Mouse (Mus musculus): ENCODE results near the gene Tk2. TPM values are rescaled to one million over a fixed set of nuclear protein-coding genes. Genes with fewer than 3 reads are reported as not detected.
A peak's percentile ranks its signal among the peaks of the same experiment; 100 is the strongest.

Tk2 gene
- polyA plus RNA-seq, 1 experiment from 2014 or later: 19.8 TPM

- Histone ChIP-seq H3K9ac (replicated peaks; ENCODE audit: low read depth, low read length) (no peak overlapping the region), H3K4me1 (ENCODE audit: control insufficient read depth, insufficient read depth, low read length) (no peaks in the 10 kb centered on the region), H3K9me3 (ENCODE audit: control insufficient read depth, low read depth, low read length) (no peaks in the 10 kb centered on the region), H3K27ac (ENCODE audit: low read length) (no peak overlapping the region), H3K27me3 (ENCODE audit: control insufficient read depth, insufficient read depth, low read length) (no peaks in the 10 kb centered on the region), H3K36me3 (ENCODE audit: control insufficient read depth, insufficient read depth, low read length) (no peaks in the 10 kb centered on the region), H3K4me3 (ENCODE audit: low read depth, low read length) (no peak overlapping the region), H3K4me2 (replicated peaks; ENCODE audit: low read depth, low read length) (no peak overlapping the region)
- no peak for ATAC-seq (ENCODE audit: insufficient number of reproducible peaks, insufficient read depth, low FRiP score, low read depth)
- WGBS: 53% methylated on average over 3 of the region's 3 CpGs
Measured at GRCm38 (mm10) chr8:104205292-104205691, 43.1 kb downstream of the Tk2 start.

- 90% methylated on average over 4 of the region's 4 CpGs for WGBS
- no peak for ATAC-seq (ENCODE audit: insufficient number of reproducible peaks, insufficient read depth, low FRiP score, low read depth)
- no peaks in the 10 kb centered on the region for H3K36me3 ChIP-seq (ENCODE audit: control insufficient read depth, insufficient read depth, low read length)
- H3K4me1 ChIP-seq (ENCODE audit: control insufficient read depth, insufficient read depth, low read length): no peaks in the 10 kb centered on the region
- H3K27ac ChIP-seq (ENCODE audit: low read length): no peak overlapping the region
- no peak overlapping the region for H3K4me2 ChIP-seq (replicated peaks; ENCODE audit: low read depth, low read length)
- H3K4me3 ChIP-seq (ENCODE audit: low read depth, low read length): no peak overlapping the region
- H3K27me3 ChIP-seq (ENCODE audit: control insufficient read depth, insufficient read depth, low read length): no peaks in the 10 kb centered on the region
- H3K9me3 ChIP-seq (ENCODE audit: control insufficient read depth, low read depth, low read length): no peaks in the 10 kb centered on the region
- no peak overlapping the region for H3K9ac ChIP-seq (replicated peaks; ENCODE audit: low read depth, low read length)
Measured at GRCm38 (mm10) chr8:104202320-104202719, 46.0 kb downstream of the Tk2 start.

GRCm38 (mm10) chr8:104201622-104202021, 46.7 kb downstream of the Tk2 start:
- H3K4me3 ChIP-seq (ENCODE audit: low read depth, low read length): no peak overlapping the region
- no peak overlapping the region for H3K27ac ChIP-seq (ENCODE audit: low read length)
- H3K36me3 ChIP-seq (ENCODE audit: control insufficient read depth, insufficient read depth, low read length): no peaks in the 10 kb centered on the region
- WGBS: 78% methylated on average over 3 of the region's 3 CpGs
- H3K4me1 ChIP-seq (ENCODE audit: control insufficient read depth, insufficient read depth, low read length): no peaks in the 10 kb centered on the region
- ATAC-seq (ENCODE audit: insufficient number of reproducible peaks, insufficient read depth, low FRiP score, low read depth): no peak
- H3K4me2 ChIP-seq (replicated peaks; ENCODE audit: low read depth, low read length): no peak overlapping the region
- H3K27me3 ChIP-seq (ENCODE audit: control insufficient read depth, insufficient read depth, low read length): no peaks in the 10 kb centered on the region
- H3K9me3 ChIP-seq (ENCODE audit: control insufficient read depth, low read depth, low read length): no peaks in the 10 kb centered on the region
- H3K9ac ChIP-seq (replicated peaks; ENCODE audit: low read depth, low read length): no peak overlapping the region

GRCm38 (mm10) chr8:104199802-104200201, 48.6 kb downstream of the Tk2 start:
- Histone ChIP-seq H3K4me3 (ENCODE audit: low read depth, low read length) (no peak overlapping the region), H3K9me3 (ENCODE audit: control insufficient read depth, low read depth, low read length) (no peaks in the 10 kb centered on the region), H3K9ac (replicated peaks; ENCODE audit: low read depth, low read length) (no peak overlapping the region), H3K27ac (ENCODE audit: low read length) (no peak overlapping the region), H3K36me3 (ENCODE audit: control insufficient read depth, insufficient read depth, low read length) (no peaks in the 10 kb centered on the region), H3K4me1 (ENCODE audit: control insufficient read depth, insufficient read depth, low read length) (no peaks in the 10 kb centered on the region), H3K4me2 (replicated peaks; ENCODE audit: low read depth, low read length) (no peak overlapping the region), H3K27me3 (ENCODE audit: control insufficient read depth, insufficient read depth, low read length) (no peaks in the 10 kb centered on the region)
- WGBS: 75% methylated on average over 5 of the region's 5 CpGs
- no peak for ATAC-seq (ENCODE audit: insufficient number of reproducible peaks, insufficient read depth, low FRiP score, low read depth)

GRCm38 (mm10) chr8:104191496-104191895, 56.9 kb downstream of the Tk2 start:
- H3K27ac ChIP-seq (ENCODE audit: low read length): no peak overlapping the region
- H3K36me3 ChIP-seq (ENCODE audit: control insufficient read depth, insufficient read depth, low read length): no peaks in the 10 kb centered on the region
- H3K4me2 ChIP-seq (replicated peaks; ENCODE audit: low read depth, low read length): 0 out of 2 replicates have a peak overlapping the region, but pooled peaks have one; percentile 1
- peak; percentile 61; the same call in 1 of the 2 replicates for ATAC-seq (ENCODE audit: insufficient number of reproducible peaks, insufficient read depth, low FRiP score, low read depth)
- no peaks in the 10 kb centered on the region for H3K9me3 ChIP-seq (ENCODE audit: control insufficient read depth, low read depth, low read length)
- peaks cover 6% of the 10 kb centered on the region; the same call in 1 of the 2 replicates for H3K4me1 ChIP-seq (ENCODE audit: control insufficient read depth, insufficient read depth, low read length)
- H3K4me3 ChIP-seq (ENCODE audit: low read depth, low read length): no peak overlapping the region
- no peak overlapping the region for H3K9ac ChIP-seq (replicated peaks; ENCODE audit: low read depth, low read length)
- WGBS: 9% methylated on average over 11 of the region's 11 CpGs
- no peaks in the 10 kb centered on the region for H3K27me3 ChIP-seq (ENCODE audit: control insufficient read depth, insufficient read depth, low read length)

GRCm38 (mm10) chr8:104190777-104191468, 57.4 kb downstream of the Tk2 start:
- H3K9me3 ChIP-seq (ENCODE audit: control insufficient read depth, low read depth, low read length): no peaks in the 10 kb centered on the region
- WGBS: 61% methylated on average over 6 of the region's 6 CpGs
- no peaks in the 10 kb centered on the region for H3K36me3 ChIP-seq (ENCODE audit: control insufficient read depth, insufficient read depth, low read length)
- H3K4me1 ChIP-seq (ENCODE audit: control insufficient read depth, insufficient read depth, low read length): peaks cover 6% of the 10 kb centered on the region; the same call in 1 of the 2 replicates
- no peak overlapping the region for H3K27ac ChIP-seq (ENCODE audit: low read length)
- H3K27me3 ChIP-seq (ENCODE audit: control insufficient read depth, insufficient read depth, low read length): no peaks in the 10 kb centered on the region
- no peak overlapping the region for H3K4me3 ChIP-seq (ENCODE audit: low read depth, low read length)
- no peak overlapping the region for H3K4me2 ChIP-seq (replicated peaks; ENCODE audit: low read depth, low read length)
- H3K9ac ChIP-seq (replicated peaks; ENCODE audit: low read depth, low read length): no peak overlapping the region
- no peak for ATAC-seq (ENCODE audit: insufficient number of reproducible peaks, insufficient read depth, low FRiP score, low read depth)

- Histone ChIP-seq H3K27me3 (ENCODE audit: control insufficient read depth, insufficient read depth, low read length) (no peaks in the 10 kb centered on the region), H3K36me3 (ENCODE audit: control insufficient read depth, insufficient read depth, low read length) (no peaks in the 10 kb centered on the region), H3K9ac (replicated peaks; ENCODE audit: low read depth, low read length) (no peak overlapping the region), H3K9me3 (ENCODE audit: control insufficient read depth, low read depth, low read length) (no peaks in the 10 kb centered on the region), H3K27ac (ENCODE audit: low read length) (no peak overlapping the region), H3K4me1 (ENCODE audit: control insufficient read depth, insufficient read depth, low read length) (peaks cover 6% of the 10 kb centered on the region; the same call in 1 of the 2 replicates), H3K4me2 (replicated peaks; ENCODE audit: low read depth, low read length) (no peak overlapping the region), H3K4me3 (ENCODE audit: low read depth, low read length) (no peak overlapping the region)
- ATAC-seq (ENCODE audit: insufficient number of reproducible peaks, insufficient read depth, low FRiP score, low read depth): no peak
- 63% methylated on average over 5 of the region's 5 CpGs for WGBS
Measured at GRCm38 (mm10) chr8:104188459-104188858, 59.9 kb downstream of the Tk2 start.

GRCm38 (mm10) chr8:104187622-104188021, 60.7 kb downstream of the Tk2 start:
- Histone ChIP-seq H3K27me3 (ENCODE audit: control insufficient read depth, insufficient read depth, low read length) (no peaks in the 10 kb centered on the region), H3K4me1 (ENCODE audit: control insufficient read depth, insufficient read depth, low read length) (peaks cover 6% of the 10 kb centered on the region; the same call in 1 of the 2 replicates), H3K4me3 (ENCODE audit: low read depth, low read length) (no peak overlapping the region), H3K9me3 (ENCODE audit: control insufficient read depth, low read depth, low read length) (no peaks in the 10 kb centered on the region), H3K36me3 (ENCODE audit: control insufficient read depth, insufficient read depth, low read length) (no peaks in the 10 kb centered on the region), H3K4me2 (replicated peaks; ENCODE audit: low read depth, low read length) (no peak overlapping the region), H3K27ac (ENCODE audit: low read length) (no peak overlapping the region), H3K9ac (replicated peaks; ENCODE audit: low read depth, low read length) (no peak overlapping the region)
- ATAC-seq (ENCODE audit: insufficient number of reproducible peaks, insufficient read depth, low FRiP score, low read depth): no peak
- WGBS: 86% methylated on average over 6 of the region's 6 CpGs

- Histone ChIP-seq H3K9ac (replicated peaks; ENCODE audit: low read depth, low read length) (no peak overlapping the region), H3K27ac (ENCODE audit: low read length) (no peak overlapping the region), H3K4me3 (ENCODE audit: low read depth, low read length) (no peak overlapping the region), H3K9me3 (ENCODE audit: control insufficient read depth, low read depth, low read length) (no peaks in the 10 kb centered on the region), H3K36me3 (ENCODE audit: control insufficient read depth, insufficient read depth, low read length) (no peaks in the 10 kb centered on the region), H3K27me3 (ENCODE audit: control insufficient read depth, insufficient read depth, low read length) (no peaks in the 10 kb centered on the region), H3K4me2 (replicated peaks; ENCODE audit: low read depth, low read length) (no peak overlapping the region), H3K4me1 (ENCODE audit: control insufficient read depth, insufficient read depth, low read length) (peaks cover 6% of the 10 kb centered on the region; the same call in 1 of the 2 replicates)
- ATAC-seq (ENCODE audit: insufficient number of reproducible peaks, insufficient read depth, low FRiP score, low read depth): no peak
- 86% methylated on average over 4 of the region's 4 CpGs for WGBS
Measured at GRCm38 (mm10) chr8:104186827-104187226, 61.5 kb downstream of the Tk2 start.

Measured in stomach, embryonic 14.5 days (tissue).